10 mouse cellular contexts compared by ENCODE assay signal in the genomic region with DNA sequence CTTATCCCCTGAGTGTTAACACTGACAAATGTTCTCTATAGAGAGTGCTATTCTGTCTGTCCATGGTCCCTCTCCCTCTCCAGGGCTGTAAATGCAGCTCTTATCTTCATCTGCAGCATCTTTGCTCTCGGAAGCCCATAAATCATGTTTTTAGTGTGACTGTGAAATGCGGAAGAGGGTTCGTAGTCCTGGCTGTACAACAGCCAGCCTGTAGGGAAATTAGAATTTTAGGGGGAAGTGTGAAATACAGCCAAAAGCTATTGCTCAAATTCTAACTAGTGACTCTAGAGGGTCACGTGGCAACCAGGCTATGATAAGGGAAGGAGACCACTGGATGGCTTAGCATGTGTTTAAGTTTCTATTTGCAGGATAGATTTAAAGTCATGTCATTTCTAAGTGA.
A peak's percentile ranks its signal among the peaks of the same experiment; 100 is the strongest.
DNase-seq lines count a peak whose midpoint lies in the region; ATAC-seq and TF ChIP-seq lines count a peak whose summit lies in the region.
"Had no signal": no experiment of that assay in that cellular context is flagged by ENCODE, and none has a peak within 500 bp of the region (broad histone marks: within the 10 kb centered on the region; RNA-seq: fewer than 3 reads in every experiment).

No protein-coding gene starts in this region.

- no peak overlapping the region for H3K4me3 ChIP-seq in lung, embryonic 16.5 days (ENCODE audit: low read length)
- no peak overlapping the region for H3K4me3 ChIP-seq in bone marrow macrophage, adult 2 months (ENCODE audit: insufficient read depth, low read length)
- no peak overlapping the region for H3K4me3 ChIP-seq in kidney, embryonic 16.5 days (ENCODE audit: low read length)
- no peak overlapping the region for H3K4me3 ChIP-seq in forebrain, postnatal 0 days (ENCODE audit: low read depth, low read length)
- H3K4me3 ChIP-seq: embryonic facial prominence, embryonic 13.5 days; hindbrain, embryonic 15.5 days had no signal

- no peaks in the 10 kb centered on the region for H3K9me3 ChIP-seq in lung, embryonic 16.5 days (ENCODE audit: control insufficient read depth, low read length)
- no peaks in the 10 kb centered on the region for H3K9me3 ChIP-seq in kidney, embryonic 16.5 days (ENCODE audit: low read length)
- no peaks in the 10 kb centered on the region for H3K9me3 ChIP-seq in forebrain, postnatal 0 days (ENCODE audit: low read length)
- H3K9me3 ChIP-seq: embryonic facial prominence, embryonic 13.5 days; hindbrain, embryonic 15.5 days had no signal

- peaks cover 10% of the 10 kb centered on the region for H3K4me1 ChIP-seq in lung, embryonic 16.5 days (replicated peaks; ENCODE audit: control insufficient read depth, insufficient read depth, low read length)
- peaks cover 53% of the 10 kb centered on the region for H3K4me1 ChIP-seq in bone marrow macrophage, adult 2 months (ENCODE audit: control insufficient read depth, insufficient read depth, low read length)
- peaks cover 37% of the 10 kb centered on the region for H3K4me1 ChIP-seq in kidney, embryonic 16.5 days (ENCODE audit: insufficient read depth, low read length)
- no peaks in the 10 kb centered on the region for H3K4me1 ChIP-seq in forebrain, postnatal 0 days (ENCODE audit: insufficient read depth)
- H3K4me1 ChIP-seq: hindbrain, embryonic 15.5 days had no signal

- H3K27me3 ChIP-seq in lung, embryonic 16.5 days (ENCODE audit: control insufficient read depth, insufficient read depth, low read depth, low read length): no peaks in the 10 kb centered on the region
- no peaks in the 10 kb centered on the region for H3K27me3 ChIP-seq in kidney, embryonic 16.5 days (ENCODE audit: insufficient read depth, low read length)
- no peaks in the 10 kb centered on the region for H3K27me3 ChIP-seq in forebrain, postnatal 0 days (ENCODE audit: insufficient read depth, low read length)
- H3K27me3 ChIP-seq: embryonic facial prominence, embryonic 13.5 days; hindbrain, embryonic 15.5 days had no signal

- TF ChIP-seq POLR2A in bone marrow macrophage, adult 2 months (IDR thresholded peaks at IDR 0.05; ENCODE audit: borderline replicate concordance, low read depth, low read length): no peak

- H3K27ac ChIP-seq in lung, embryonic 16.5 days (ENCODE audit: low read length): no peak overlapping the region
- peak overlapping the region; percentile 99 for H3K27ac ChIP-seq in bone marrow macrophage, adult 2 months (ENCODE audit: insufficient read depth, low read depth, low read length)
- no peak overlapping the region for H3K27ac ChIP-seq in kidney, embryonic 16.5 days (ENCODE audit: low read length)
- no peak overlapping the region for H3K27ac ChIP-seq in forebrain, postnatal 0 days (ENCODE audit: low read depth, low read length)
- H3K27ac ChIP-seq: embryonic facial prominence, embryonic 13.5 days; hindbrain, embryonic 15.5 days had no signal

- no peak for TF ChIP-seq CTCF in bone marrow macrophage, adult 2 months (IDR thresholded peaks at IDR 0.05; ENCODE audit: low read depth, low read length)
- no peak for TF ChIP-seq CTCF in forebrain, postnatal 0 days (IDR thresholded peaks at IDR 0.05; ENCODE audit: low read depth)

- WGBS in lung, embryonic 16.5 days: 53% methylated on average over 4 of the region's 4 CpGs
- WGBS in kidney, embryonic 16.5 days: 31% methylated on average over 4 of the region's 4 CpGs
- WGBS in forebrain, postnatal 0 days: 94% methylated on average over 4 of the region's 4 CpGs

- peaks cover 6% of the 10 kb centered on the region for H3K36me3 ChIP-seq in lung, embryonic 16.5 days (ENCODE audit: control insufficient read depth, insufficient read depth, low read length)
- H3K36me3 ChIP-seq in kidney, embryonic 16.5 days (ENCODE audit: insufficient read depth, low read length): peaks cover 5% of the 10 kb centered on the region; the same call in 1 of the 2 replicates
- H3K36me3 ChIP-seq in forebrain, postnatal 0 days (ENCODE audit: insufficient read depth): no peaks in the 10 kb centered on the region
- H3K36me3 ChIP-seq: hindbrain, embryonic 15.5 days had no signal

- ATAC-seq in lung, embryonic 16.5 days (ENCODE audit: low read depth): peak; percentile 24; the same call in 1 of the 2 replicates
- ATAC-seq in kidney, embryonic 16.5 days (ENCODE audit: low FRiP score, low TSS enrichment): peak; percentile 49
- ATAC-seq in forebrain, postnatal 0 days: no peak

- DNase-seq in lung, postnatal 14 days: no peak
- DNase-seq in naive thymus-derived CD4-positive, alpha-beta T cell, adult 2 months (ENCODE audit: low read depth): peak; percentile 34
- no peak for DNase-seq in forebrain, postnatal 0 days
- no peak for DNase-seq in gastrocnemius, postnatal 10 days
- DNase-seq: right cerebral cortex, postnatal 25 days had no signal

- H3K4me2 ChIP-seq in lung, embryonic 16.5 days (ENCODE audit: low read depth, low read length): no peak overlapping the region
- no peak overlapping the region for H3K4me2 ChIP-seq in kidney, embryonic 16.5 days (replicated peaks; ENCODE audit: low read depth, low read length)
- no peak overlapping the region for H3K4me2 ChIP-seq in forebrain, postnatal 0 days (ENCODE audit: low read depth)
- H3K4me2 ChIP-seq: embryonic facial prominence, embryonic 13.5 days; hindbrain, embryonic 15.5 days had no signal

- no peak overlapping the region for H3K9ac ChIP-seq in lung, embryonic 16.5 days (ENCODE audit: low read length)
- no peak overlapping the region for H3K9ac ChIP-seq in kidney, embryonic 16.5 days (replicated peaks; ENCODE audit: low read length)
- no peak overlapping the region for H3K9ac ChIP-seq in forebrain, postnatal 0 days
- H3K9ac ChIP-seq: embryonic facial prominence, embryonic 13.5 days; hindbrain, embryonic 15.5 days had no signal
